Mouse (Mus musculus) embryo, embryonic 11 days (tissue): ENCODE results near the gene Cul1.
A peak's percentile ranks its signal among the peaks of the same experiment; 100 is the strongest.
"Not testable (repeated sequence)": the region's sequence is repeated elsewhere in the genome, so short reads cannot be mapped to it uniquely, and the experiment has no call there.

Source experiments
- DNase-seq: peaks from one replicate; pipeline ENCODE4 v3.0.0-alpha.2; 2015

Gene Cul1

GRCm38 (mm10) chr6:47453098-47453497 lies at the start of gene Cul1:
TSS of gene Cul1 (plus strand) at chr6:47453398.
- no peak for DNase-seq

DNA sequence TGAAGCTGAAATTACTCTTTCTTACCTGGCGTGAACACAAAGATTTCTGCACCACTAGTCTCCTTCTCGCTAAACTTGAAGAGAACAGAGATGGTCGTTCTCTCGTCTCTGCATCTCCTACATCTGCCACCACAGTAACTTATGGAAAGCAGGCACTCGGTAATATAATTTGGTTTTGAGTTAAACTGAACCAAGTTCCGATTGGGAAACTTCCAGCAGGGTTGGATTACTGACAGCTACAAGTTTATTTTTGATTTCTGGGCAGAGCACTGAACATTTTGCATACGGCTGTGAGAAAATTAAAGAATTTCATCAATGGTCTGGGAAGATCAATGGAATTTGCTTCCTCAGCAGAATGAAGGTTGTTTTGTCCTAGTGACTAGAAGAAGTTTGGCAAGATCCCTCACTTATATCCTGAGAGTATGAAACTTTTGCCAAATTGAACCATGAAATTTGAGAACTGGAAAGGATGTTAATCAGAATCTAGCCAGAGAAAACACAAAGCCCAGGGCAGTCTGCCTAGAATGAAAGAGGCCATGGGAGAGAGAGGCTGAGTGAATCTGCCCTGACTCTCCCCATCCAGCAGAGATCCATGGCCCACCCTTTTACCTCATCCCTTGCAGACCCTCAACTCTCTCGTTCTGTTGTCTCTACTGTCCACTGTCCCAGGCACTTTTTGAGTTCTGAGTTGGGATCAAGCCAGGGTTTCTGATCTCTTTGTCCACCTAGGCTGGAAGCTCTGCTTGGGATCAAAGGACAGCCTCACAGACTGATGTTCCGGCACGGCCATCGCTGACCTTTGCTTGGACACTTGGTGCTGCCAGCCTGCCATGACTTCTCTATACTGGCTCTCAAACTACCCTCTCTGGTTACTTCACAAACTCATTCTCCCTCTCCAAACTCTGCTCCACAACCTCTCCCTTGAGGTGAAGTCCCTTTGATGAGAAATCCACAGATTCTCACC lies 48.5 kb upstream of the Cul1 start:
- DNase-seq: no peak

DNA sequence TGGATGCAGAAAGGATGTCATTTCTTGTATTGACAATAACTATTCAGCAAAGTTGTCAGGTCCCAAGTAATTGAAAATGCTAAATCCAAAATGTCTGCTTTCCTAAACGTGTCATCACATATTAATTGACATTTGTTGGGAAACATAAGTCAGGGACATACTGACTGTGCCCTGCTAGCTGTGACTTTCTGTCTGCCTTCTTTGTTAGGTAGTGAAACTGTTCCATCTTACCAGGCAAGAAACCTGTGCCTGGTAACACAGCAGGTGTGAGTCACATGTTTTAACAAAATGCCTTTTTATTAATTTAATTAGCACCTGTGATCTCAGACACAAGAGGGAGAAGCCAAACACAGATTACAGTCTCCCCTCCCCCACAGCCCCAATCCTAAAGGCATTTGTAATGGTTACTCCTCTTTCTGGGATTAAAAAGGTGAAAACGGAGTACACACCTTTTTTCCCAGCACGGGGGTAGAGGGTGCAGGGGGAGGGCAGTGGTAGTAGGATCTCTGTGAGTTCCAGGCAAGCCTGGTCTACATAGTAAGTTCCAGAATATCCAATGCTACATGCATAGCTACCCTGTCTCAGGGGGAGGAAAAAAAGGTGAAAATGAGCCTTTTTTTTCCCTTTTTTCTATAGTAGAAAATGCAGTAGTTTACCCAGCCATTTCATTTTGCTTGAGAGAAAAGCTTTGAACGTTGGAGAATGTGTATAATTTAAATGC lies 40.2 kb upstream of the Cul1 start:
- DNase-seq: no peak

DNA sequence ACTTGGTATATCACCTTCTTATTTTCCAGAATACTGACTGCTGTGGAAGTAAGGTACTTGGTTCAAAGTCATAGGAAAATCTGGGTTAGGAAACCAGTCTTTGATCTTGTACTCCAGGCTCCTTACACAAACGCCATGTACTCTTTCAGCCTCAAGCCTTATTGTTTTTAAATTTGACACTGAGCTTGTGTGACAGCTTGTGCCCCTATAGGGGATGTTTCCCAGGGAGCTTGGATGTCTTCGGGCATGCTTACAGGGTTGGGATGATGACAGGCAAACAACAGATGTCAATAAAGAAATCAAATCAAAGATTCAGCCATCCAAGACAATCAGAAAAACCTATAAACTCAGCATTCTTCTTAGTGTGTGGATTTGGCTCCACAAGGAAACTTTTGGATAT lies 39.5 kb upstream of the Cul1 start:
- DNase-seq: no peak

DNA sequence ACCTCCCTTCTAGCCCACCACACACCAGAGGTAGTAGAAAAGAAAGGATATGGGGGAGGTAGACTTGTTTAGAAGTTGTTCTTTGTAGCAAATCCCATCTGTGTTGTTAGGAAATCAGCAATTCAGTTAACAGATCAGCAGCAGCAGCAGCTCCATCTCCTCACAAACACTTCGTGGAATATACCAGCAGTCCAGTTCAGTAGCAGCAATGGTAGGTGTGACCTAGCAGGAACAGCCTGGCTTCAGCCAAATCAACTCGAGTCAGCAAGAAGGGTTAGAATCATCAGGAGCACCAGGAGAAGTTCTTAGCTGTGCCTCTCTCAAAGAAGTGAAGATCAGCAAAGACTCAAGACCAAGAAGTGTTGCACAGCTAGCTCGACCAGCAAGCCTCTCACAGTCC lies 34.5 kb upstream of the Cul1 start:
- DNase-seq: no peak

DNA sequence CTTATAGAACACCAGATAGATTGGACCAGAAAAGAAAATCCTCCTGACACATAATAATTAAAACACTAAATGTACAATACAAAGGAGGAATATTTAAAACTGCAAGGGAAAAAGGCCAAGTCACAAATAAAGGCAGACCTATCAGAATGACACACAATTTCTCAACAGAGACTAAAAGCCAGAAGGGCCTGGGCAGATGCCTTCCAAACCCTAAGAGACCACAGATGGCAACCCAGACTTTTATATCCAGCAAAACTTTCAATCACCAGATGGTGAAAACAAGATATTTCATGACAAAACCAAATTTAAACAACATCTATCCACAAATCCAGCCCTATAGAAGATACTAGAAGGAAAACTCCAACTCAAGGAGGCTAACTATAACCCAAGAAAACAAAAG lies 33.0 kb upstream of the Cul1 start:
- no peak for DNase-seq

- DNase-seq: no peak
These were observed 32.0 kb upstream of the Cul1 start for GRCm38 (mm10) chr6:47421221-47421620.

DNA sequence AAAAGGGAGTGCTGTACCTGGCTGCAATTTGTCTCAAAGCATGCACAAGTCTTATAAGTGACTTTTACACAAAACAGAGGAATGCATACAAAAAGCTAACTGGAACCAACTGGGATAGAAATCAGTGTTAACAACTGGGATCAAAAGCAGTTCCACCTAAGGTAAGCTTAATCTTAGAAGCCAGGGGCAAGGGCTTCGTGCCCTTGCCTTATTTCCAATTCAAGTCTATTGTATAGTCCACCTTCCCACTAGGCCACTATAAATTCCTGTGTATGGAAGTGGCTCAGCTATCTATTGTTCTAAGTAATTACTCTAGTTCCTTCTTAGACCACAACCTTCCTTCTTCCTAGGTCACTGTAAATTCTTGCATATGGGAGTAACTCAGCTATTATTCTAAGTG lies 27.1 kb upstream of the Cul1 start:
- DNase-seq: no peak

DNA sequence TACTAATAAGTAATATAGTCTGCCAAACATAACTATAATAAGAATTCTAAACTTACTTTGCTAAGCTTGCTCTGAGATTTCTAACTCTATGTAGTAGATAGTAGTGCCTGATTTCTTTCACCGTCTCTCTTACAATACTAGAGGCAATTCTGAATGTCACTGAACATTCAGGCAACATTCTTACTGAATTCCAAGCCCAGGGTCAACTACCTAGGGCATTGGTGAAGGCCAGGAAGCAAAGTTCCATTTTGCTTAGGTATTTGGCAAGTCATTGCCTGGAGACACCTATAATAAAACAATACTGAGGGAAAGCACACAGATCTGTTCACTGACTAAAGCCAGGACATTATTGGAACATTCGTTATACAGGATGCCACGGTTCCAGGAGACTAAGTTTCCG lies 26.6 kb upstream of the Cul1 start:
- not testable (repeated sequence) for DNase-seq

DNA sequence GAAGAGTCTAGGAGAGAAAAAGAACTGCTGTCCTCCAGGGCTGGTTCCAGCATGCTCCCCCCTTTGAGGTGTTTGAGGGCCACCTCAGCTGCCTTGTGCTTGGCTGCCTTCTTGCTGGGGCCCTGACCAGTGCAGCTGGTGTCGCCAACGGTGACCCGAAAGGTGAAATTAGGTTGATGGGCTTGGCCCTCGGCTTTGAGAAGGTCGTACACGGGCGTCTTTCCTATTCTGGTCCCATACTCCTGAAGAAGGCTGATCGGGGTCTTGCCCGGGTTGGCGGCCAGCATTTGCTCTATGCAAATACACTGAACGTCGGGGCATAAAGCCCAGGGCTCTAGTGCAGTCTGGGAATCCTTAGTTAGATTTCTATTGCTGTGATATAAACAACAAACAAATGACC lies 20.4 kb upstream of the Cul1 start:
- not testable (repeated sequence) for DNase-seq

DNA sequence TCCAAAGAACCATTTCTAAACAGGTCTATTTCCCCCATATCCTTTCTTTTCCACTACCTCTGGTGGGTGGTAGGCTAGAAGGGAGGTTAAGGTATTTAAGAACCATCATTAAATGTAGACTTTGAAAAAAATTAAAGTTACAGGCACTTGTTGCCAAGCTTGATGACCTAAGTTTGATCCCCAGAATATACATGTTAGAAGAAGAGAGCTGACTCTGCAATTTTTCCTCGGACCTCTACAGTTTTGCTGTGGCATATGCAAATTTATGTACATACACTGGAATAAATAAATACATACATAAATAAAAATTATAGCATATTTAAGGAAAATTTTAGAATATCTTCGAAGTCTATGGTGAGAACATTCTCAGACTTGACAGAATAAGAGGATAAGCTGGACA lies 13.1 kb upstream of the Cul1 start:
- no peak for DNase-seq

- DNase-seq: no peak
These were observed 5.5 kb upstream of the Cul1 start for GRCm38 (mm10) chr6:47447658-47448057.

- peak; percentile 93 for DNase-seq
These were observed 428 bp downstream of the Cul1 start for GRCm38 (mm10) chr6:47453522-47454130.

DNA sequence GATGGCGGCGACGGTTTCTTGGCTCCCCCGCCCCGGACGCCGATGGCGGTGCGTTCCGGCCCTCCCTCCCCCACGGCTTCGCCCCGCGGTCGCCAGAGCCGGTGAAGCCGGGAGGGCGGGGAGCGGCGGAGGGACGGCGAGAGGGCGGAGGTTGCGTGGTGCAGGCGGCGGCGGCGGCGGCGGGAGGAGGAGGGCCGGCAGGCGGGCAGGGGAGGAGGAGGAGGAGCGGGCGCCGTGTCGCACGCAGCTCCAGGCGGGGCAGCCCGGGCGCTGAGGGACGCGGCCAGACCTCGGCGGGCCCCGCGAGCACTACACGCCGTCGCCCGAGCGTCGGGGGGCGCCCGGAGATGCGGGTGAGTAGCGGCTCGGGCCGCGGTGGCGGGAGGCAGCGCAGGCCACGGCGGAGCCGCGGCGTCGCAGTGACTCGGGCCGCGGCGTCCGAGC lies 955 bp downstream of the Cul1 start:
- DNase-seq: peak; percentile 78

GRCm38 (mm10) chr6:47454575-47455571 lies 1.7 kb downstream of the Cul1 start:
- peak; percentile 86 for DNase-seq

- DNase-seq: no peak
These were observed 2.6 kb downstream of the Cul1 start for GRCm38 (mm10) chr6:47455843-47456242.

- no peak for DNase-seq
These were observed 3.7 kb downstream of the Cul1 start for GRCm38 (mm10) chr6:47456853-47457252.

- DNase-seq: no peak
These were observed 12.2 kb downstream of the Cul1 start for GRCm38 (mm10) chr6:47465400-47465799.

- no peak for DNase-seq
These were observed 13.3 kb downstream of the Cul1 start for GRCm38 (mm10) chr6:47466488-47466887.

GRCm38 (mm10) chr6:47467058-47467457 lies 13.9 kb downstream of the Cul1 start:
- DNase-seq: no peak

- DNase-seq: no peak
These were observed 16.6 kb downstream of the Cul1 start for GRCm38 (mm10) chr6:47469760-47470159.

- no peak for DNase-seq
These were observed 19.2 kb downstream of the Cul1 start for GRCm38 (mm10) chr6:47472444-47472843.
